Mouse (Mus musculus) small intestine, adult 2 months (tissue): ENCODE results near the gene Ttc39a.

Source experiments
- CTCF ChIP-seq: fragments of 200-500 bp; IDR thresholded peaks from 2 replicates; pipeline ENCODE4 v1.5.1; 2012; ENCODE audit warnings: low read depth, mild to moderate bottlenecking, control low read depth, inconsistent platforms, low read length, moderate library complexity, mixed read lengths; ENCODE audit not compliant: insufficient replicate concordance, insufficient read length; ENCODE audit errors: extremely low read depth
- POLR2A ChIP-seq: fragments of 200-500 bp; IDR thresholded peaks from 2 replicates; pipeline ENCODE4 v1.6.1; 2012; ENCODE audit warnings: low read depth, mild to moderate bottlenecking, control low read depth, inconsistent platforms, low read length, moderate library complexity

- TF ChIP-seq POLR2A (no peak), CTCF (no peak)
Observed at GRCm38 (mm10) chr4:109419017-109419416, 12.6 kb downstream of the Ttc39a start.
